Mouse (Mus musculus): ENCODE data around the gene Gm44596. TPM values are rescaled to one million over a fixed set of nuclear protein-coding genes. Genes with fewer than 3 reads are reported as not detected.
A peak's percentile ranks its signal among the peaks of the same experiment; 100 is the strongest.

Gene Gm44596
- not detected in 2 replicates for polyA plus RNA-seq (2014; fragmentation: Nextera tagmentation; extraction: Ambion mirVana)

- H3K27me3 ChIP-seq (ENCODE audit: control insufficient read depth, insufficient read depth, low read length) = no peaks in the 10 kb centered on the region
- H3K9me3 ChIP-seq (ENCODE audit: control insufficient read depth, low read length) = no peaks in the 10 kb centered on the region
- H3K4me1 ChIP-seq (ENCODE audit: control insufficient read depth, insufficient read depth, low read length) = no peaks in the 10 kb centered on the region
- DNase-seq (ENCODE audit: low spot score) (no peak), ATAC-seq (ENCODE audit: insufficient number of reproducible peaks, low FRiP score, low TSS enrichment, low read depth) (no peak)
- no peak within 1 kb of the TSS for H3K4me2 ChIP-seq (ENCODE audit: low read depth, severe bottlenecking)
- H3K36me3 ChIP-seq (ENCODE audit: control insufficient read depth, insufficient read depth, low read length) = peaks cover 30% of the 10 kb centered on the region
- H3K4me3 ChIP-seq (ENCODE audit: low read depth, low read length) = no peak within 1 kb of the TSS
- WGBS = 72% methylated on average over 6 of the region's 6 CpGs
- no peak within 1 kb of the TSS for H3K27ac ChIP-seq (replicated peaks; ENCODE audit: low read depth, low read length)
- H3K9ac ChIP-seq (ENCODE audit: low read length) = no peak within 1 kb of the TSS
Observed at GRCm38 (mm10) chr6:128375192-128375591, at the start of gene Gm44596, which contains the start of gene Tex52. TSS of gene Gm44596 (plus strand) at chr6:128375503. TSS of gene Tex52 (plus strand) at chr6:128375456.

- DNase-seq (ENCODE audit: low spot score) = peak; percentile 85
- H3K4me3 ChIP-seq (ENCODE audit: low read depth, low read length) = no peak overlapping the region
- peak; percentile 80 for ATAC-seq (ENCODE audit: insufficient number of reproducible peaks, low FRiP score, low TSS enrichment, low read depth)
- H3K27me3 ChIP-seq (ENCODE audit: control insufficient read depth, insufficient read depth, low read length) = no peaks in the 10 kb centered on the region
- peaks cover 11% of the 10 kb centered on the region for H3K36me3 ChIP-seq (ENCODE audit: control insufficient read depth, insufficient read depth, low read length)
- H3K9me3 ChIP-seq (ENCODE audit: control insufficient read depth, low read length) = no peaks in the 10 kb centered on the region
- H3K27ac ChIP-seq (replicated peaks; ENCODE audit: low read depth, low read length) = no peak overlapping the region
- 31% methylated on average over 12 of the region's 12 CpGs for WGBS
- H3K4me2 ChIP-seq (ENCODE audit: low read depth, severe bottlenecking) = no peak overlapping the region
- no peaks in the 10 kb centered on the region for H3K4me1 ChIP-seq (ENCODE audit: control insufficient read depth, insufficient read depth, low read length)
- H3K9ac ChIP-seq (ENCODE audit: low read length) = no peak overlapping the region
Observed at GRCm38 (mm10) chr6:128334397-128335124, 40.7 kb upstream of the Gm44596 start.

- Histone ChIP-seq H3K27ac (replicated peaks; ENCODE audit: low read depth, low read length) (no peak overlapping the region), H3K9ac (ENCODE audit: low read length) (no peak overlapping the region), H3K36me3 (ENCODE audit: control insufficient read depth, insufficient read depth, low read length) (peaks cover 2% of the 10 kb centered on the region; the same call in 1 of the 2 replicates), H3K4me3 (ENCODE audit: low read depth, low read length) (no peak overlapping the region), H3K27me3 (ENCODE audit: control insufficient read depth, insufficient read depth, low read length) (no peaks in the 10 kb centered on the region), H3K4me1 (ENCODE audit: control insufficient read depth, insufficient read depth, low read length) (no peaks in the 10 kb centered on the region), H3K4me2 (ENCODE audit: low read depth, severe bottlenecking) (no peak overlapping the region), H3K9me3 (ENCODE audit: control insufficient read depth, low read length) (no peaks in the 10 kb centered on the region)
- DNase-seq (ENCODE audit: low spot score) = no peak
- 80% methylated on average over 7 of the region's 7 CpGs for WGBS
- no peak for ATAC-seq (ENCODE audit: insufficient number of reproducible peaks, low FRiP score, low TSS enrichment, low read depth)
Observed at GRCm38 (mm10) chr6:128337467-128337866, 37.8 kb upstream of the Gm44596 start.

GRCm38 (mm10) chr6:128338876-128339275, 36.4 kb upstream of the Gm44596 start:
- Histone ChIP-seq H3K36me3 (ENCODE audit: control insufficient read depth, insufficient read depth, low read length) (peaks cover 2% of the 10 kb centered on the region; the same call in 1 of the 2 replicates), H3K9me3 (ENCODE audit: control insufficient read depth, low read length) (no peaks in the 10 kb centered on the region), H3K4me1 (ENCODE audit: control insufficient read depth, insufficient read depth, low read length) (no peaks in the 10 kb centered on the region), H3K4me2 (ENCODE audit: low read depth, severe bottlenecking) (no peak overlapping the region), H3K27me3 (ENCODE audit: control insufficient read depth, insufficient read depth, low read length) (no peaks in the 10 kb centered on the region), H3K27ac (replicated peaks; ENCODE audit: low read depth, low read length) (no peak overlapping the region), H3K9ac (ENCODE audit: low read length) (no peak overlapping the region), H3K4me3 (ENCODE audit: low read depth, low read length) (no peak overlapping the region)
- ATAC-seq (ENCODE audit: insufficient number of reproducible peaks, low FRiP score, low TSS enrichment, low read depth) = no peak
- peak; percentile 35 for DNase-seq (ENCODE audit: low spot score)
- WGBS = 40% methylated on average over 5 of the region's 5 CpGs

- H3K9ac ChIP-seq (ENCODE audit: low read length) = no peak overlapping the region
- H3K27ac ChIP-seq (replicated peaks; ENCODE audit: low read depth, low read length) = no peak overlapping the region
- H3K4me1 ChIP-seq (ENCODE audit: control insufficient read depth, insufficient read depth, low read length) = no peaks in the 10 kb centered on the region
- DNase-seq (ENCODE audit: low spot score) = no peak
- no peak for ATAC-seq (ENCODE audit: insufficient number of reproducible peaks, low FRiP score, low TSS enrichment, low read depth)
- no peaks in the 10 kb centered on the region for H3K27me3 ChIP-seq (ENCODE audit: control insufficient read depth, insufficient read depth, low read length)
- no peaks in the 10 kb centered on the region for H3K36me3 ChIP-seq (ENCODE audit: control insufficient read depth, insufficient read depth, low read length)
- H3K9me3 ChIP-seq (ENCODE audit: control insufficient read depth, low read length) = no peaks in the 10 kb centered on the region
- no peak overlapping the region for H3K4me2 ChIP-seq (ENCODE audit: low read depth, severe bottlenecking)
- WGBS = 92% methylated on average over 11 of the region's 11 CpGs
- no peak overlapping the region for H3K4me3 ChIP-seq (ENCODE audit: low read depth, low read length)
Observed at GRCm38 (mm10) chr6:128341956-128342723, 33.2 kb upstream of the Gm44596 start.

- ATAC-seq (ENCODE audit: insufficient number of reproducible peaks, low FRiP score, low TSS enrichment, low read depth) (no peak), DNase-seq (ENCODE audit: low spot score) (no peak)
- H3K36me3 ChIP-seq (ENCODE audit: control insufficient read depth, insufficient read depth, low read length) = no peaks in the 10 kb centered on the region
- H3K4me2 ChIP-seq (ENCODE audit: low read depth, severe bottlenecking) = no peak overlapping the region
- H3K27me3 ChIP-seq (ENCODE audit: control insufficient read depth, insufficient read depth, low read length) = no peaks in the 10 kb centered on the region
- WGBS = 88% methylated on average over 10 of the region's 10 CpGs
- H3K27ac ChIP-seq (replicated peaks; ENCODE audit: low read depth, low read length) = no peak overlapping the region
- H3K4me3 ChIP-seq (ENCODE audit: low read depth, low read length) = no peak overlapping the region
- no peaks in the 10 kb centered on the region for H3K9me3 ChIP-seq (ENCODE audit: control insufficient read depth, low read length)
- no peak overlapping the region for H3K9ac ChIP-seq (ENCODE audit: low read length)
- H3K4me1 ChIP-seq (ENCODE audit: control insufficient read depth, insufficient read depth, low read length) = no peaks in the 10 kb centered on the region
Observed at GRCm38 (mm10) chr6:128345623-128346022, 29.7 kb upstream of the Gm44596 start.

GRCm38 (mm10) chr6:128346782-128347181, 28.5 kb upstream of the Gm44596 start:
- no peak overlapping the region for H3K4me2 ChIP-seq (ENCODE audit: low read depth, severe bottlenecking)
- no peaks in the 10 kb centered on the region for H3K27me3 ChIP-seq (ENCODE audit: control insufficient read depth, insufficient read depth, low read length)
- H3K4me3 ChIP-seq (ENCODE audit: low read depth, low read length) = no peak overlapping the region
- DNase-seq (ENCODE audit: low spot score) (no peak), ATAC-seq (ENCODE audit: insufficient number of reproducible peaks, low FRiP score, low TSS enrichment, low read depth) (no peak)
- no peaks in the 10 kb centered on the region for H3K9me3 ChIP-seq (ENCODE audit: control insufficient read depth, low read length)
- no peaks in the 10 kb centered on the region for H3K4me1 ChIP-seq (ENCODE audit: control insufficient read depth, insufficient read depth, low read length)
- no peak overlapping the region for H3K27ac ChIP-seq (replicated peaks; ENCODE audit: low read depth, low read length)
- WGBS = 88% methylated on average over 6 of the region's 6 CpGs
- H3K9ac ChIP-seq (ENCODE audit: low read length) = no peak overlapping the region
- 0 out of 2 replicates have a peak, but pooled peaks cover 2% of the 10 kb centered on the region for H3K36me3 ChIP-seq (ENCODE audit: control insufficient read depth, insufficient read depth, low read length)

- ATAC-seq (ENCODE audit: insufficient number of reproducible peaks, low FRiP score, low TSS enrichment, low read depth) (no peak), DNase-seq (ENCODE audit: low spot score) (no peak)
- H3K9me3 ChIP-seq (ENCODE audit: control insufficient read depth, low read length) = no peaks in the 10 kb centered on the region
- 0 out of 2 replicates have a peak, but pooled peaks cover 2% of the 10 kb centered on the region for H3K36me3 ChIP-seq (ENCODE audit: control insufficient read depth, insufficient read depth, low read length)
- H3K4me3 ChIP-seq (ENCODE audit: low read depth, low read length) = no peak overlapping the region
- no peak overlapping the region for H3K4me2 ChIP-seq (ENCODE audit: low read depth, severe bottlenecking)
- peaks cover 3% of the 10 kb centered on the region; the same call in 1 of the 2 replicates for H3K4me1 ChIP-seq (ENCODE audit: control insufficient read depth, insufficient read depth, low read length)
- 68% methylated on average over 7 of the region's 7 CpGs for WGBS
- H3K27me3 ChIP-seq (ENCODE audit: control insufficient read depth, insufficient read depth, low read length) = no peaks in the 10 kb centered on the region
- no peak overlapping the region for H3K9ac ChIP-seq (ENCODE audit: low read length)
- no peak overlapping the region for H3K27ac ChIP-seq (replicated peaks; ENCODE audit: low read depth, low read length)
Observed at GRCm38 (mm10) chr6:128349711-128350110, 25.6 kb upstream of the Gm44596 start.
